Mouse (Mus musculus): Measurements from ENCODE around the gene Naxe.

Gene Naxe

GRCm38 (mm10) chr3:88057902-88058696 is at the start of gene Naxe:
Gene Naxe (minus strand): TSS chr3:88058495.
- peak; percentile 80 to 83 for DNase-seq (ENCODE audit: low spot score in 2 of 2)

- DNase-seq (ENCODE audit: low spot score in 2 of 2) = no peak
These were observed 47.8 kb upstream of the Naxe start for GRCm38 (mm10) chr3:88106126-88106525.

- DNase-seq (ENCODE audit: low spot score in 2 of 2) = no peak
These were observed 44.3 kb upstream of the Naxe start for GRCm38 (mm10) chr3:88102611-88103010.

GRCm38 (mm10) chr3:88102196-88102595 is 43.9 kb upstream of the Naxe start:
- no peak for DNase-seq (ENCODE audit: low spot score in 2 of 2)

GRCm38 (mm10) chr3:88101736-88102135 is 43.4 kb upstream of the Naxe start:
- DNase-seq (ENCODE audit: low spot score in 2 of 2) = no peak

GRCm38 (mm10) chr3:88100251-88100650 is 42.0 kb upstream of the Naxe start:
- no peak for DNase-seq (ENCODE audit: low spot score in 2 of 2)

- no peak for DNase-seq (ENCODE audit: low spot score in 2 of 2)
These were observed 39.4 kb upstream of the Naxe start for GRCm38 (mm10) chr3:88097666-88098065.

- no peak for DNase-seq (ENCODE audit: low spot score in 2 of 2)
These were observed 35.8 kb upstream of the Naxe start for GRCm38 (mm10) chr3:88094126-88094525.

GRCm38 (mm10) chr3:88090616-88091015 is 32.3 kb upstream of the Naxe start:
- DNase-seq (ENCODE audit: low spot score in 2 of 2) = no peak

GRCm38 (mm10) chr3:88090106-88090505 is 31.8 kb upstream of the Naxe start:
- DNase-seq (ENCODE audit: low spot score in 2 of 2) = no peak

GRCm38 (mm10) chr3:88087688-88088087 is 29.4 kb upstream of the Naxe start:
- DNase-seq (ENCODE audit: low spot score in 2 of 2) = peak; percentile 27 to 46

- DNase-seq (ENCODE audit: low spot score in 2 of 2) = no peak
These were observed 27.2 kb upstream of the Naxe start for GRCm38 (mm10) chr3:88085459-88085858.

- DNase-seq (ENCODE audit: low spot score in 2 of 2) = no peak
These were observed 25.7 kb upstream of the Naxe start for GRCm38 (mm10) chr3:88084001-88084400.

- peak in 1 of 2 experiments; percentile 18 for DNase-seq (ENCODE audit: low spot score in 2 of 2)
These were observed 24.4 kb upstream of the Naxe start for GRCm38 (mm10) chr3:88082663-88083062.

- no peak for DNase-seq (ENCODE audit: low spot score in 2 of 2)
These were observed 23.9 kb upstream of the Naxe start for GRCm38 (mm10) chr3:88082224-88082618.

GRCm38 (mm10) chr3:88081345-88082223 is 23.3 kb upstream of the Naxe start, which contains the start of gene Iqgap3:
Gene Iqgap3 (plus strand): TSS chr3:88081971.
- peak; percentile 46 to 70 for DNase-seq (ENCODE audit: low spot score in 2 of 2)

- no peak for DNase-seq (ENCODE audit: low spot score in 2 of 2)
These were observed 19.9 kb upstream of the Naxe start, which contains the start of gene Ttc24 for GRCm38 (mm10) chr3:88078204-88078603. Gene Ttc24 (minus strand): TSS chr3:88078304.

GRCm38 (mm10) chr3:88077441-88077840 is 19.1 kb upstream of the Naxe start:
- no peak for DNase-seq (ENCODE audit: low spot score in 2 of 2)

GRCm38 (mm10) chr3:88074766-88075165 is 16.5 kb upstream of the Naxe start:
- DNase-seq (ENCODE audit: low spot score in 2 of 2) = no peak

GRCm38 (mm10) chr3:88074351-88074750 is 16.1 kb upstream of the Naxe start:
- no peak for DNase-seq (ENCODE audit: low spot score in 2 of 2)

- DNase-seq (ENCODE audit: low spot score in 2 of 2) = no peak
These were observed 15.3 kb upstream of the Naxe start for GRCm38 (mm10) chr3:88073631-88074030.

GRCm38 (mm10) chr3:88071783-88072182 is 13.5 kb upstream of the Naxe start:
- peak; percentile 71 to 82 for DNase-seq (ENCODE audit: low spot score in 2 of 2)

GRCm38 (mm10) chr3:88068386-88068785 is 10.1 kb upstream of the Naxe start:
- DNase-seq (ENCODE audit: low spot score in 2 of 2) = no peak

All from natural killer cell, adult 2 months (primary cell).